Mouse (Mus musculus): Measurements from ENCODE around the gene Exosc2.

- TF ChIP-seq CTCF (IDR thresholded peaks at IDR 0.05; ENCODE audit: borderline replicate concordance, insufficient read depth, low read length) (no peak), POLR2A (IDR thresholded peaks at IDR 0.05; ENCODE audit: low read depth, low read length) (no peak)
Measured at GRCm38 (mm10) chr2:31639466-31639760, 31.1 kb upstream of the Exosc2 start.

Measured in embryonic fibroblast, embryonic 13.5 days (primary cell).